Mouse (Mus musculus) lung, postnatal 14 days (tissue): ENCODE measurements around the gene Dhh.

ENCODE experiments used
- DNase-seq: peaks from one replicate; pipeline ENCODE4 v3.0.0; 2021

The Dhh gene

DNA sequence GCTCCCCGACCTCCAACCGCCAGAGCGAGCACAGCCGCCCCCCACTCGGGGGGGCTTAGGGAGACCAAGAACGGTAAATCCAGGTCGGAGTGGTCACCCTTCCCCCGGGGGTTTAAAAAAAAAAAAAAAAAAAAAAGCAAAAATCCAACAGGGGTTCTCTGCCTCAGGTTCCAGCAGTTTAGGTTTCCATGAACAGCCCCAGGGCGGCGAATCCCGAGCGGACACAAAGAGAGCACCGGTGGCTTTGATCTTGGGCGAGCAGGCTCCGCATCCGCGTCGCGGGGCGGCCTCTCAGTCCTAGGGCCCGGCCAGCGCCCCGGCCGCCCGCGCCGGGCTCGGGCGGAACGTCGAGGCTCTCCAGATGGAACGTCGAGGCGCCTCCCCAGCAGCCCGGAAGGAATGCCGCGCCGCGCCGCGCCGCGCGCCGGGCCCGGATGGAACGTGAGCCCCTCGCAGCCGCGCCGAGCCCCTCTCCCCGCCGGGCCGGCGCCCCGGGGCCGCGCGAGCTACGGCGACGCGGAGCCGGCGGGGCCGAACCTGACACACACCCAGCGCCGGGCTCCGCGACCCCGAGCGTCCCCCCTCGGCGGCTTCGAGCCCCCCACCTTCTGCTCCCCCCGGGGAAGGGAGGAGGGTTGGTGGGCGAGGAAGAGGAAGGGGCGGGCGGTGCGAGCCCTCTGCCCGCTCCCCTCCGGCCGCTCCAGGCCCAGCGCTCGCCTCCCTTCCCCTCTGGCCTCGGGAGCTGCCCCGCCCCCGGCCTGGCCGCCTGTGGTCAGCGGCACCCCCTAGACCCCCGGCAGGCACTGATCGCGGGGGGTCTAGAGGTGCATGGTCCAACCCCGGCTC lies 27.0 kb downstream of the Dhh start, which contains the start of gene Kmt2d:
Gene Kmt2d (minus strand): TSS at position 135 of the 846 bp plus-strand sequence.
- peak; percentile 57 for DNase-seq

DNA sequence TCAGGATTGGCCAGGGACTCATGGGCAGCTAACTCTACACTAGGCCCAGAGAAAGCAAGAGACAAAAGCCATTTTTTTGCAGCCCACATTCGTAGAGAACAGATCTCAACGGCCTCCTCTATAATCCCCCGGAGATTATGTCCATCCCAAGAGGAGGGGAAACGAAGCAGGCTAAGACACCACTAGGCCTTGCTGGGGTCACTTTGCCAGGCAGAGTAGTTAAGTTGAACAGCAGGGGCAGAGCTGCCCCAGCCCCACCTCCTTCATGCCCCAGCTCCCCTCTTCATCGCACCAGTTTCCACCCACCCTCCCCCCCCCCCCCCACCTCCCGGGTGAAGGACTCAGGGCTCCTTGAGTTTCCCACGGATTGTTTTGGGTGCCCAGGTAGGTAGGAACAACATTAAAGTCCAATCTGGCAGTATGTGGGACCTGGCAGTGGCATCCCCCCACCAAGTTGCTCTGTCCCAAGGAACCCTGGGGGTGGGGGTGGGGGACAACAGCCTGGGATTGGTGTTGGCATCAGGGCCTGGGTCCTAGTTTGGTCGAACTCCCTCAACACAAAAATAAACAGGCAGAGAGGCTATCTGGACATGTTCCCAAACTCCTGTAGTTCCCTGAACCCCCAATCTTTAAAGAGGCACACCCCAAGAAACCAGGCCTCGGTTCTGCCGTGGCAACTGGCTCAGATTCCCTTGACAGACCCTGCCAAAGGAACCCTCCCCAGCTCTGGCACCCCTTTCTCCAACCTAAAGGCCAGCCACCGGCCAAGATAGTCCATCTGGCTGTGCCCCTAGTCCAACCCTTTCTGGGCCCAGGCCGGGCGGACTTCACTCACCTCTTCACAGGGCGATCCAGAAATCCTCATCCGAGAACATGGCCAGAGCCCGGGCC lies 27.9 kb downstream of the Dhh start:
- peak; percentile 42 for DNase-seq

DNA sequence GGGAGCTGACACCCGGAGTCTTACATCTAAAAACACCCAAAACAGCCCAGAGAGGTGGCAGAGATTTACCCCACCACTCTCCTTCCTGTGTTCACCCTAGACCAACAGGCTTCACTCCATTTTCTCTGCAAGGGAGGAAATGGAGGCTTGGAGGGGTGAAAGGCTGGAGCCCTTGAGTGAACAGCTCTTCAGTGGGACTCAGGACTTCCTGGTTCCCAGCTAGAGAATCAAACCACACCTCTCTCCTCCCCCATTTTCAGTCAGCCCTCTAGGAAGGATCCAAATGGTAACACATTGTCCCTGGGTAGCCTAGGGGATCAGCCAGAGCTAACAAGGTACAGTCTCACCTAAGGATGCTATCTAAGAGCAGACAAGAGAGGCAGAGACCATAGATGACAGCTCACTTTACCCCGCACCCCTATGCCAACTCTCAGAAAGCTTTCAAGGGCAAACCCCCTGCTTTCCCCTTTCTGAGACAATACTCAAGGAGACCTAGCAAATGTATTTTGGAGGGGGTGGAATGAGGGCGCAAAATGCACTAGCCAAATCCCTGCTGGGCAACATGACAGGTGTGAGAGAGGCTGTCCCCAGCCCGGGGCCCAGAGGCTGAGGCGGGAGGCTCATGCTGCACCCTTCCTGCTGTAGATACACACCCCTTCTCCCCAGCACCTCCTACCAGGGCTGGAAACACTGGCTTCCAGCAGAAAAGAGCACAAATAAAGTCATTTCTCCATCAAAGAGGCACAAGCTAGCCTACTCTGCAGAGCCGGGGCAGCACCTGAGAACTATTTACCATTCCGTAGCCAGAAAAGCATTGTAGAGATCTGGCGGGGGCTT lies 28.8 kb downstream of the Dhh start:
- DNase-seq: peak; percentile 28

DNA sequence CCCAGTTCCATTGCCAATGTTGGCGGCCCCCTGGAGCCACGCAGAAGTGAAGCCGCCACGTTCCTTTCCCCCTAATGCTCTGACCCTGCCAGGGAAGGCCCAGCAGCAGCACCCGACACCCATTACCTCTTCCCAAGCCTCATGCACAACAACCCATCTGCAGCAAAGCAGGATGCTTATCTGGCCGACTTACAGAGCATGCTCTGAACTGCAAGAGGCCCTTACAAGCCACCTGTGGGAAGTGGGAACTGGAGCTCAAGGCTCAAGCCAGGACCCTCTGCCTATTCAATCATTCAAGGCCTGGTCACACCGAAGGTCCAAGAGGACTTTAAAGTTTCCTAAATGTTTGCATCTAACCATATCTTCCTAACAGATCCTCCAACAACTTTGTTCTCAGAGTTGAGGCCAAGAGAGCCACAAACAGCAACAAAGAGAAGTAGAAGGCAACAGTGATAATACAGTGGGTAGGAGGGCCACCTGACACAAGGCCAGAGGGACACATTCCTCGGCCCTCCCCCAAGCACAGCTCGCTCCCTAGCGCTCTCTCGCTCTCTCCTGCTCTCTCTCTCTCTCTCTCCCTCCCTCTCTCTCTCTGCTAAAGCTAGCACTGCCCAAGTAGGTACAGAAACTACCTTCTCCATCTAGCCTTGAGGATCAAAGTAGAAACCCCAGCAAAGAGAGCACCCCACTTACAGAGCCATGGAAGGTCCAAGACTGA lies 29.8 kb downstream of the Dhh start:
- DNase-seq: no peak

GRCm38 (mm10) chr15:98867321-98867720 lies 31.0 kb downstream of the Dhh start:
- DNase-seq: peak; percentile 63

- DNase-seq: no peak
Measured at GRCm38 (mm10) chr15:98866501-98866900, 31.8 kb downstream of the Dhh start.

DNA sequence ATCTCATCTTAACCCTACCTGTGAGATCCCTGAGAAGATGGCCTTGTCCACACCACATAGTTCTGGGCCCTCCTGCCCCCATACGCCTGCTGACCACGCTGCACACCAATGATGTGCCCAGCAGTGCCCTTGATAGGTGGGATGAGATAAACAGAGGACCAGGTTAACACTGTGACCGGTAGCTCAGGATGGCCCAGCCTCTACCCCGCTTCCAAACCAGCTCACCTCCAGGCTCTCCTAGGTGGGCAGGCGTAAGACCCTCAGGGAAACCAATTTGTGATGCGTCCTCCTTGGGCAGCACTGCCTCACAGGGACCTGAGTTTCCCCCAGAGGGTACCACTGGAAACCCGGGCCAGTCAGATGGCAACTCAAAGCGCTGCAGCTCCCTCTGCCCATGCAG lies 32.6 kb downstream of the Dhh start:
- DNase-seq: no peak

DNA sequence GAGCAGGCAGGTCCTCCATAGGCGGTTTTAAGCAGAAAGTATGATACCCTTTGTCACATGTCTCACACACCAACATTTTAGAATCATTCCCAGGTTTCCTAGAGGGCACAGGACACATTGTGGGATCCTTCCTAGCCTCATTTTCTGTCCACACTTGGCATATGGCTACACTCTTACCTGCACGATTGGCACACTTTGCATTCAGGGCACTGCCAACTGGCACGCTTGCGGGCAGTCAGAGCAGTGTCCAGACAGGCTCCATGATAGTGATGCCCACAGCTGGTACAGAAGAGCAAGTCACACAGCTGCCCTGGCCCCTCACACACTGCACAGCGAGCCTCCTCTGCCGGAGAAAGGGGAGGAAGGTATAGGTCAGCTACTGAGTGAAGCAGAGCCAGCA lies 33.4 kb downstream of the Dhh start:
- no peak for DNase-seq

GRCm38 (mm10) chr15:98863451-98863958 lies 34.8 kb downstream of the Dhh start:
- DNase-seq: no peak

DNA sequence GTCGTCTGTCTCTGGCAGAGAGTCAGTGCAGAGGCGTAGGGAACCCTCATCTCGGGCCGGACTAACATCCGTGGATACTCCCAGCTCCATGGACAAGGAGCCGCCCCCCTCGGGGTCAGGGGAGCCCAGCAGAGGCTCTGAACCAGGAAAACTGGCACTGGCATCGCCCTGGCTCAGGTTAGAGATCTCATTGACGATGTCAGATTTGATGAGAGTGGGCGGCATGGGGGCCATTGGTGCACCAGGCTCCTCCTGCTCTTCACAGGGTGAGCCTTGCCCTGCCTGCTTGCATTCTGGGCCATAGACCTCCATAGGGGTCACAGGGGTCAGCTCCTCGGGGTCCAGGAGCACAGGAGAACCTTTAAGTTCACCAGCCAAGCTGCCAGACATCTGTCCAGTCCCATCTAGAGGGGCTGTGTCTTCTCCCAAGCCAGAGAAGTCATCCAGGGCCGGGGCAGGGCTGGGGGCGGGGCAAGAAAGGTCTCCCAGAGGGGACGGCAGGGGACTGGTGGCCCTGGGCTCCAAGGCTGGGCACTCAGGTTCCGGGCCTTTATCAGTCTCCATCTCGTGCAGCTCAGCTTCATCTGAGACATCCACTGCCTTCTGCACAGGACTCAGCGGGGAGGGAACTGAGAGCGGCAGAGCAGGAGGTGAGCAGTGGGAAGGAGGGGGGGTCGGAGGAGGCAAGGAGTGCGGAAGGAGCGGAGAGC lies 36.5 kb downstream of the Dhh start:
- DNase-seq: no peak

- no peak for DNase-seq
Measured at GRCm38 (mm10) chr15:98860921-98861320, 37.4 kb downstream of the Dhh start.

DNA sequence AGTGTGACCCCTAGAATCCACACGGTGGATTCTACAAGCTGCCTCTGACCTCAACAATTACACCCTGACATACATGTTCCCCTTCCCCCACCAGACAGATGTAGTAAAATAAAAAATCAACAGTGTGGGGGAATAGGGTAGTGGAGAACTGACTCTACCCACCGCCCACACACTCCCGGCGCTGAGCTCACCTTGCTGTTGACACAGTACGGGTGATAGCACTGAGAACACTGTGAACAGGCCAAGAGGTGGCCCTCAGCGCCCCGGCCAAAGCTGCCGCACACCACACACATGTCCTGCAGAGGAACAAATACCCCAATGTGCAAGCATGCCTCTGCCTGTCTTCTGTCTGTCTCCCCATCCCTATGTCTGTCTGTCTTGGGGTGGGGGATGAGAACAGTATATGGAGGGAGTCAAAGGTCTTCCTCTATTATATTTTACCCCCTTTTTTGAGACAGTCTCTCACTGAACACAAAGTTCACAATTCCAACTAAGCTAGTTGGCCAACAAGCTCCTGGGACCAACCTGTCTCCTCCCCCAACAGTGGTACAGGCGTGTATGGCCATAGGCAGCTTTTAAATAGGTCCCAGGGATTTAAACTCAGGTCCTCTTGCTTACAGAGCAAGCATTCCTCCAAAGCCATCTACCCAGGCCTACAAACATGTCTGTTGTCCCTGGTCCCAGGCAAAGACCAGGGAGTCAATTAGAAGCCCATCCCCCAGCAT lies 38.9 kb downstream of the Dhh start:
- no peak for DNase-seq

GRCm38 (mm10) chr15:98854214-98854613 lies 44.1 kb downstream of the Dhh start:
- DNase-seq: no peak

- DNase-seq: no peak
Measured at GRCm38 (mm10) chr15:98853161-98853937, 45.0 kb downstream of the Dhh start.

DNA sequence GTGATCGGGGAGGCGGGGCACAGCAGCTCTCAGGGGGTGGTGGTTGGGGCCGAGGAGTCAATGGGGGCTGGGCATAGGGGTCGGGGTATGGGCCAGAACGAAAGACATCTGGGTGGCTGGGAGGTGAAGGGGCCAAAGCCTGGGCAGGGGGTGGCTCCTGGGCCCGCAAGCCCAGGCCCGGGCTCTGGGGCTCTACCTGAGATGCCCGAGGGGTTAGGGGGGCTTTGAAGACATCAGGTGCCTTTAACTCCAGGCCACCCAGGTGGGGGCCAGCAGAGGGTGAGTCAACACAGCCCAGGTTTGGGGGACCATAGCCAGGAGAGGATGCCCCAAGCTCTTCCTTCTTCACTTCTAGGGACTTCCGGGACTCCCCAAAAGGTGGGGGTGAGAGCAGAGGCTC lies 45.6 kb downstream of the Dhh start:
- no peak for DNase-seq

DNA sequence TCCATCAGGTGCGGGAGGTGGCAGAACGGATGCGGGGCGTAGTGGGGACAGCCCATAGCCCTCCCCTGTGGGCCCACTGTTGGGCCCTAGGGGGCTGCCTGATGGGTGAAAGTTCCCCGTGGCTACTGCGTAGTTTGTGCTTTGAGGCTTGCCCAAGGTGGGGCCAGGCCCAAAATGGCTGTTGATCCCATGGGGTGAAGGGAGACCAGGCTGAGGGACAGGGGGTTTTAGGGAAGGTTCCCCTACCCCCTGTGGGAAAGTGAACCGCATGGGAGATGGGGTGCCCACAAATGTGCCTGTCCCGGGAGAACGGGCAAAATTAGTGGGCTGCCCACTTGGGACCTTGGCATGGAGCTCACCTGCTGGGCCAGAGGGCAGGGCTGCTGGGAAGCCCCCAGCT lies 46.3 kb downstream of the Dhh start:
- no peak for DNase-seq

DNA sequence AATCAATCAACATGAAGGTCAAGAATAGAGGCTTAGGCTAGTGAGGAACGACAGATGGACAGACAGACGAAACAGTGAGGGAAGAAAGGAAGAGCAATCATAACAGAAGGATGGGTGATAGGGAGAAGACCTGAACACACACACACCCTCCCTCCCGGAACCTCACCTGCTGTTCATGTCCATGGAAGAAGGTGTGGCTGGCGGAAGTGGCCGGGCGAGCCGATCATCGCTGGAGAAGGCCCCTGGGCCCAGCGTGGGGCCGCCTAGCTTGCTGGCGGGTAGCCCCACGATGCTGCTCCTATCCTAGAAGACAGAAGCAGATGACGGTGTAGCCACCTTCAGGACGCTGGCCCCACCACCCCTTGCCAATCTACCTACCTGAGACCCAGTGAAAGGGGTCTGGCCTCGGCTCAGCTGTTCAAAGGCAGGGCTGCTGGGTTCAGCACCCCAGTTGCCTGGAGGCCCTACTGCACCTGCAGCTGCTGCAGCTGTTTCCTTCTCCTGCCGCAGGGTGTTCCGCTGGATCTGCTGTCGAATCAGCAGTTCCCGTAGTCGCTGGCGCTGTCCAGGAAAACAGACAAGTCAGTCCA lies 47.0 kb downstream of the Dhh start:
- DNase-seq: no peak

GRCm38 (mm10) chr15:98850668-98851067 lies 47.7 kb downstream of the Dhh start:
- no peak for DNase-seq

DNA sequence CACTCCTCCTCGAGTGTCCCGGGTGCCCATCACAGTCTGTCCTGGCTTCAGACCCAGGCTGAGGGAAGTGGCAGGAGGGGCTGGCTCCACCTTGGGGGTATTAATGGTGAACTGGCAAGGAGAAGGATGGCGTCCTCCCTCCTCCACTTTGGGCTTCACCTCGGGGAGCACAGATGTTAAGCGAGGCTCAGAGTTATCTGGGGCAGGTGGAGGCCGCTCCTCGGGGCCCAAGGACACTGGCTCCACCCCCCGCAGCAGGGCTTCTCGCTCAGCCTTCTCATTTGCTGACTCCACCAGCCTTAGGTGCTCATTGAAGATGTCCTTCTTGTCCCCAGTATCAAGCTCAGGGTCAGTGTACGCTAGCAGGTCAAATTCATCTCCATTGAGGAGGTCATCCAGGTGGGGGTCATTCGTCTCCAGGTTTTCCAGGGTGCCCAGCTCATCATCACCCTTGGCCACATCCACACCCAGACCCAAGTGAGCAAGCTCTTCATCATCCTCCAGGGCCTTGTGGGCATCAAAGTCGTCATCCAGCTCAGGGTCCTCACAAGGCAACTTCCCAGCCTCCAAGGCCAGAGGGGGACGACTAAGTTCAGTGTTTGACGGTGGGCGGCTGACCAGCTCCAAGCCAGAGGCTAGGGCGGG lies 48.3 kb downstream of the Dhh start:
- DNase-seq: no peak
